Mouse (Mus musculus): ENCODE measurements at regions not wholly inside any gene's neighbourhood (a gene's known extent, or its start where the extent isn't known, plus 50 kb on each side); places are given as distances from the start of the nearest gene placed in this dataset.

- TF ChIP-seq POLR2A (IDR thresholded peaks at IDR 0.05; ENCODE audit: extremely low read depth, insufficient read depth, low read length): no peak
- no peak for TF ChIP-seq CTCF (IDR thresholded peaks at IDR 0.05; ENCODE audit: low read depth, low read length)
Measured at GRCm38 (mm10) chr3:155747511-155747910, 654.3 kb downstream of the Lrriq3 start.

All from liver, adult 2 months (tissue).